Mouse (Mus musculus) megakaryocyte, embryonic 14.5 days (primary cell): ENCODE results near the gene Grik3.

Experiments
- FLI1 ChIP-seq: IDR thresholded peaks from 2 replicates; pipeline ENCODE4 v1.6.1; 2012; ENCODE audit warnings: low read length, inconsistent platforms, mixed read lengths
- GATA1 ChIP-seq: IDR thresholded peaks from 3 replicates; pipeline ENCODE4 v1.6.1; 2012; ENCODE audit warnings: mixed read lengths, low read length, inconsistent platforms, borderline replicate concordance

- TF ChIP-seq FLI1, result no peak
- no peak for TF ChIP-seq GATA1
Observed at GRCm38 (mm10) chr4:125560806-125561205, 70.3 kb downstream of the Grik3 start.
